Mouse (Mus musculus) mature B cell (primary cell): Measurements from ENCODE around the gene Lin28b.
"Not testable (repeated sequence)": the region's sequence is repeated elsewhere in the genome, so short reads cannot be mapped to it uniquely, and the experiment has no call there.

Experiments used
- in situ Hi-C: fragments of 300-500 bp; cut with MboI; formaldehyde crosslinking; loops from 2 replicates; pipeline ENCODE4 v1.14.3; 2019

The Lin28b gene

GRCm38 (mm10) chr10:45411741-45412140 is 74.5 kb downstream of the Lin28b start:
- in situ Hi-C loops = no loop called here

GRCm38 (mm10) chr10:45410624-45411341 is 75.4 kb downstream of the Lin28b start:
- in situ Hi-C loops = no loop called here

- in situ Hi-C loops = no loop called here
Observed at GRCm38 (mm10) chr10:45399702-45400243, 86.4 kb downstream of the Lin28b start.

DNA sequence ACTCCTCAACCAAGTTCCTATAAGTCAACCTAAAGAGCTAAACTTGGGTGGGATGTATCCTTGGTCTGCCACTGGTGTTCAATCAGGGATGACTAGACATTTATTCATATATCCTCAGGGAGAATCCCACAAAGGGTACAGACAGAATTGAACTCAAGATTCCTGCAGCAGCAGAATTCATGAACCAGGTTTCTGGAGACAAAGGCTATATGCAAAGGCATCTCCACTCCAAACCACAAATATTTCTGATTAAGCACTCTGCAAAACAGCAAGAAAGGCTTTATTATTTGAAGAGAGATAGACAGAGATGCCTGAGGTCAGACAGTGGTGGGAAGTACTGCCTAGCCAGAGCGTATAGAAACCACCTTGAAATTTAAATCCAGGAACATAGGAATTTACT is 88.0 kb downstream of the Lin28b start:
- in situ Hi-C loops = no loop called here

DNA sequence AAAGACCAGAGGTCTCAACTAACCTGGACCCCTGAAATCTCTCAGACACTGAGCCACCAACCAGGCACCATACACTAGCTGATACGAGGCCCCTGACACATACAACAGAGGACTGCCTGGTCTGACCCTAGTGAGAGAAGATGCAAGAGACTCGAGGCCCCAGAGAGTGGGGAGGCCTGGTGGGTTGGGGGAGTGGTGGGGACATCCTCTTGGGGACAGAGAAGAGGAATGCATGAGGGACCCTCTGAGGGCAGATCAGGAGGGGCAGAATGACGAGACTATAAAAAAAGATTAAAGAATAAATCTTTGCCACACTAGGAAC is 103.6 kb downstream of the Lin28b start:
- in situ Hi-C loops = no loop called here

- in situ Hi-C loops = no loop called here
Observed at GRCm38 (mm10) chr10:45381937-45382636, 104.1 kb downstream of the Lin28b start.

DNA sequence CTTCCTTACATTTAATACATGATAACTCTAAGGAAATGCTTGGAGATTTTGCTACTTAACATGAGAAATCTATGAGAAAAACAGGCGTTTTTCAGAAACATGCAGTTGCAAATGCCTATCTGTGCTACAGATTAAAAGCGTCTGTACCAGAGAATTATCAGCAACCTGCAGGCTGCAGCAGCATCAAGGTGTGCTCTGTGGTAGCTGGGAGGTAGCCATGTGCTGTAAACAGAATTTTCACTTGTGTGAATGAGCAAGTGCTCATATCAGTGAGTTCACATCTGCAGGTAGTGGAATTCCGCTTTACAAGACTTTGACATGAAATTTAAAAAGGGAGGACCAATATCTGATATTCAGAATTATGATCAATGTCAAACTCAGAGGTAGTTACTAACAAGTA is 107.9 kb downstream of the Lin28b start:
- in situ Hi-C loops = no loop called here

GRCm38 (mm10) chr10:45372994-45373692 is 113.1 kb downstream of the Lin28b start:
- in situ Hi-C loops = loop anchor here (25.0 kb wide), 2 partner anchors 261 to 1086 kb away; no protein-coding TSS in a partner anchor

GRCm38 (mm10) chr10:45370545-45370944 is 115.7 kb downstream of the Lin28b start:
- in situ Hi-C loops = loop anchor here (25.0 kb wide), 2 partner anchors 258 to 1083 kb away; no protein-coding TSS in a partner anchor

- in situ Hi-C loops = loop anchor here (25.0 kb wide), 2 partner anchors 257 to 1082 kb away; no protein-coding TSS in a partner anchor
Observed at GRCm38 (mm10) chr10:45369639-45370038, 116.6 kb downstream of the Lin28b start.

DNA sequence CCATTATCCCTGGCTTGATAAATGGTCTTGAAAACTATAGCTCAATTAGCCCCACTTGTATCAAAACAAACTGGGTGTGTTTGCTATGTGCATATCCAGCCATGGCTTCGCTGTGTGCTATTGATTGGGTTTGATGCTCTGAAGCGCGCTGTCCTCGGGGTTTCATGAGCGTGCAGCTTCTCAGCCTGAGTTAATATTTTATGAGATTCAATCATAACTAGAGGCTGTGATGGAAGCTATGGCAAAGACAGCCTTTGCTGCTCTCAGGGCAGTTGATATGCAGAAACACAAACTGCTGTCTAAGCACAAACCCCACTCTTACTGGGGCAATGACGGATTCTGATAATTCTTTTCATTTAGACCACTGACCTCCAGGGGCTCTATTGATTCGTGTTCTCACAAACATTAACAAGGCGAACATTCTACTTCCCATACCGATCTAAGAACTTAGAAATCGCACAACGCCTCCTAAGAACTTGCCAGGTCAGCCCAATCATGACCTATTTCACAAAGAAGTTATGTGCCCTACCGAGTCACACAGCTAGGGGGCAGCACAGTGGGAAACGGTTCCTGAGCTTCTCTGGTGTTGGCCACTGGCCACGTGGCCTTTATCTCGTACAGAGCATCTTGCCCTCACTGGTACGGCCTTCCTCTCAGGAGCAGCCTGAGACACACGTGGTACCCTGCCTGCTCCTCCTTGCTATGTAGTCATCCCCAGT is 119.0 kb downstream of the Lin28b start:
- in situ Hi-C loops = loop anchor here (25.0 kb wide), 2 partner anchors 255 to 1080 kb away; no protein-coding TSS in a partner anchor

GRCm38 (mm10) chr10:45363396-45363795 is 122.8 kb downstream of the Lin28b start:
- in situ Hi-C loops = loop anchor here (25.0 kb wide), 2 partner anchors 251 to 1076 kb away; no protein-coding TSS in a partner anchor

DNA sequence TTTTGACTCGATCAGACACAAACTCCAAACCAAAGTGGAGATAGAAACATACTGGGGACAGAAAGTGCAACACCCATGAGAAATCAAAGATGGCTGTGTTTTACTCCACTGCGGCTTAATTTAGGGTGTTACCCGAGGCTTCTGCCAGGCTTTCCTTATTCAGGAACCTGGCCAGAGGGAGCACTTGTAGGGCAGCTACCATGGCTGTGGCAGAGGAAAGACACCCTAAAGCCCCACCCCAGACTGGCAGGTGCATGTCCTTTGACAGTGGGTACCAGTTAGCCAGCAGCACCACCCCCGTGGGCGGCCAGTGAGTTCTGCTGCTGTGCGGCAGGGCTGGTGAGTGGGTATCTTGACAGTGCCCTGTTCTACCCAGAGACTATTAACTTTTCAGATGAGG is 130.1 kb downstream of the Lin28b start:
- in situ Hi-C loops = loop anchor here (25.0 kb wide), 2 partner anchors 244 to 1069 kb away; no protein-coding TSS in a partner anchor

DNA sequence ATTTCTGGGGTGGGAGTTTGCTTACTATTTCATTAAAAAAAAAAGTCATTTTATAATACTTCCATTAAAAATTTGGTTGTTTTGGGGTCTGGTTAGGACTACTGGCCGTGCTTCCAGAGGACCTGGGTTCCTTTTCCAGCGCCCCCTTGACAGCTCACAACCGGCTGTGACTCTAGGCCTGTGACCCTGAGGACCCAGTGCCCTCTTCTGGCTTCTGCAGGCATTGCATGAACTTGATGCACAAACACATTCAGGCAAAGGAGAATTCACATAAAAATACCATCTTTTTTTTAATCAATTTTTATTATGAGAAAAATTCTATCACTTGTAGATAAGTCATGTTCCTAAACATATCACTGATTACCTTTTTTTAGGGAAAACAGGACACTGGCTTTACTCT is 138.1 kb downstream of the Lin28b start:
- in situ Hi-C loops = not testable (repeated sequence)

GRCm38 (mm10) chr10:45345217-45345616 is 141.0 kb downstream of the Lin28b start:
- in situ Hi-C loops = no loop called here

- in situ Hi-C loops = no loop called here
Observed at GRCm38 (mm10) chr10:45344381-45344780, 141.8 kb downstream of the Lin28b start.

- in situ Hi-C loops = no loop called here
Observed at GRCm38 (mm10) chr10:45339106-45339505, 147.1 kb downstream of the Lin28b start.

DNA sequence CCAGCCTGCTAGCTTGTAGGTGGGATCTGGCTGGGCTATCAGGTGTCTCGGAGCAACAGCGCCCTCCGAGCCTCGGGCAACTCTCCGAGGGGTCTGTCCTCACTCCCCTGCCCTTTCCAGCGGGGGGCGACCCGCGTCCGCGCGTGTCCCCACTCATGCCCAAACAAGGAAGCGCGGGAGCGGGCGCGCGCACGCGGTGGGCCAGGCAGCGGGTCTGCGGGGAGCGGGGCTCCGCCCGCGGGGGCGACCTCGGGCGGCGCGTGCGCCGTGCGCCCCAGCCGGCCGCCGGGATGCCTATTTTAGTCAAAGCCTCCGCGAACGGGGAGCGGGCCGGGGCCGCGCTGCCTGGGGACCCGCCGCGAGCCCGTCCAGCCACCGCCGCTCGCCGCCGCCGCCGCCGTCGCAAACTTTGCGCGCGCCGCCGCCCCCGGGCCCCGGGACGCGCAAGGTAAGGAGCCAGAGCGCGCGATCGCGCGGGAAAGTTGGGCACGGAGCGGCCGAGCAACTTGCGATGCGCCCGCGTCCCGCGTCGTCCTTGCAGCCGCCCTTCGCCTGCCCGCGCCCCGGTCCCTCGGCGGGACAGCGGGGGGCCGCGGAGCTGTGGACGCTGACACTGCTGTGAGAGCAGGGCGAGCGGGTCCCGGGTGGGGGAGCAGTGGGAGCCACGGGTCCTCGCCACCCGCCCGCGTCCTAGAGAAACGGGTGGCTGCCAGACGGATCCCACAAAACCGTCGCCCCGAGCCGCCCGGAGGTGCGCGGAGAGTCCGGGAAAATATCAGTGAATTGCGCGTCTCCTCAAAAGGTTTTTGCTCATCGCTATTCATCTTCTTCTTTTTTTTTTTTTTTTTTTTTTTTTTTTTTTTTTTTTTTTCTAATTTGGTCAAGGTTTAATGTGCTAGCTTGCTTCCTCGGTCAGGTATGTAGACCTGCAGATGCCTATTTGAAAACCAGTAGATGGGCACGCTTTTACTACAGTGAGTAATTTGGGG is 150.5 kb downstream of the Lin28b start, which contains the start of gene Bves:
Bves (plus strand) TSS at position 339 of the 989 bp plus-strand sequence.
- in situ Hi-C loops = no loop called here

DNA sequence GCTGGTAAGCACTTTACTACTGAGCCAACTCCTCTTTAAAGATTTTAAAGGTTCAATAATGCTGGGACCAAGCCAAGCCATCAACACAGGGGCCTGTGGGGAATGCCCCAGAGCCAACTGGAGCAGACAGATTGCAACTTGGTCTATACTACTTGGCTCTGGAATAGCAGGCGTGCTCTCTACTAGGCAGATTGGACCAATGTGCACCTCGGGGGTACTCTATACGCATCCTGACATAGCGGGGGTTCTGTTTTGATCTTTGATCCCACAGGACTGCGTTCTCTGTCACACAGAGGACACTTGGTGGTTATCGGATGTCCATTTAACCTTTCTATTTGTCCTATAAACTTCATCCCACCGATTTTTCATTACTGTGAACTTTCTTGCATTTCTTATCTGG is 151.3 kb downstream of the Lin28b start:
- in situ Hi-C loops = no loop called here
